Mouse (Mus musculus) testis, adult 2 months (tissue): ENCODE results near the gene BC080695.
"Not testable (repeated sequence)": the region's sequence is repeated elsewhere in the genome, so short reads cannot be mapped to it uniquely, and the experiment has no call there.

Experiments used
- CTCF ChIP-seq: fragments of 200-500 bp; IDR thresholded peaks from 2 replicates; pipeline ENCODE4 v1.5.1; 2012; ENCODE audit warnings: low read depth, mild to moderate bottlenecking, inconsistent platforms, low read length, moderate library complexity; ENCODE audit not compliant: control insufficient read depth, insufficient read depth, insufficient replicate concordance
- POLR2A ChIP-seq: fragments of 200-500 bp; IDR thresholded peaks from 2 replicates; pipeline ENCODE4 v1.6.1; 2012; ENCODE audit warnings: low read depth, mild to moderate bottlenecking, inconsistent platforms, low read length, moderate library complexity; ENCODE audit not compliant: control insufficient read depth

DNA sequence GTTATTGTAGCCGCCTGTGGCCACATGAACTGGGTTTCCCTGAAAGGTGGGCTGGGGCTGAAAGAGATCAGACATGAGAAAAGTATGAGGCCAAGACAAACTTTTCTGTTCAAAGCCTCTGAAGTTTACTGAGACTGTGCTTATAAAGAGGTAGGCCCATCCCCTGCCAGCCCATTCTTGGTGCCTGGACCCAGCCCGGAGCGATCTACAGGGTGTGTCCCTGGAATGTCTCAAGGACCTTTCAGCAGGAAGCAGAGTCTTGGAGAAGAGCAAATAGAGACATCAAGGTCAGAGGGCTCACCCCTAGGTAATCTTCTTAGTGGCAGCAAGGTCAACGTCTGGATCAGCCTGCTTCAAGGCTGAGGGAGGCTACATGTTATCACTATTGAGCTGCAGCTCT lies 66.6 kb downstream of the BC080695 start:
- TF ChIP-seq POLR2A, CTCF: not testable (repeated sequence)
